Mouse (Mus musculus): Measurements from ENCODE around the gene Mast3.

Gene Mast3

DNA sequence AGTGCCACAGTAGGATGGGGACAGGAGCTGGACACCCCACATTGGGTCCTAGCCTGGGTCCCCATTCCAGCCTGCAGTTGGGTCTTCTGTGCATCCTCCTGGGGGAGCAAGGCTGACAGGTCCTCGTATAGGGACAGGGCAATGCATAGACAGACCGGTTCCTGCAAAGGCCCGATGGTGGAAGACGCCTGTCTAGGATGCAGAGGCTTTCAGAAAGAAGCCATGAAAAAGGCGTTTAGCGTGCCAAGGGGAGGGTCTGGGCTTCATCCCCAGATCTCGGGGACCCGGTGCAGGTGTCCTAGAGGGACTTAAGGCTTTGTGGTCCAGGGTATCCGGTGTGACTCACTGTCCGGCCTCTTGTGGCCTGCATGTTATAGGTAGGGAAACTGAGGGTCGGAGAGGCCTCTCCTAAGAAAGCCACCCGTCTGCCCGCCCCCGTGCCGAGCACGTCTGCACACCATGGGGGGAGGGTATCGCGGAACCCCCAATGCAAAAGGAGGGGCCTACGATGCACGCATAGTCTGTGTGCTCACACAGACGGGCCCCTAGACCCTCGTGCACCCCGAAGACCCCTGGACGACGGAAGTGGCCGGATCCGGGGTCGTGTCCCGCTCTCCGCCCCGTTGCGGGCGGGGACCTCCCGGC, 28.9 kb downstream of the Mast3 start:
- peak; percentile 50 for DNase-seq (ENCODE audit: low spot score)

DNA sequence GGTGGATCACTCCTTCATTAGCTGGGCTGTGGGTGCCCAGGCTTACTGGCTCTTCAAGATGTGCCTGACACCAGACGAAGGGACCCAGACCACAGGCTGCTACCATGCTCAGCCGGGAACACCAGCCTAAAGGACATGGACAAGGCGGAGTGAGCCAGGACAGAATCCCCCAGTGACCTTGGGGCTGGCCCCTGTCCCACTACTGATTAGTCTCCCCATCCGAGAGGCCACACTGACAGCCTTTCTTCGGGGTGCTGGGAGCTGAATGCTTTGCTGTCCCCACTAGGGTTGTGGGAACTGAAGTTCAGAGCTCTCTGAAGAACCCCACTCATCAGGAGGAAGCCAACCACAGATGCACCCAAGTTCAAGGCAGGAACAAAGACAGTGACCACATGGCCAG, 29.6 kb downstream of the Mast3 start:
- peak; percentile 34 for DNase-seq (ENCODE audit: low spot score)

GRCm38 (mm10) chr8:70774740-70775139, 30.1 kb downstream of the Mast3 start:
- peak; percentile 70 for DNase-seq (ENCODE audit: low spot score)

- DNase-seq (ENCODE audit: low spot score) = peak; percentile 97
These were observed 31.0 kb downstream of the Mast3 start for GRCm38 (mm10) chr8:70773833-70774232.

- peak; percentile 88 for DNase-seq (ENCODE audit: low spot score)
These were observed 31.4 kb downstream of the Mast3 start for GRCm38 (mm10) chr8:70773410-70773809.

GRCm38 (mm10) chr8:70772890-70773289, 32.0 kb downstream of the Mast3 start:
- peak; percentile 85 for DNase-seq (ENCODE audit: low spot score)

GRCm38 (mm10) chr8:70772075-70772474, 32.8 kb downstream of the Mast3 start:
- no peak for DNase-seq (ENCODE audit: low spot score)

DNA sequence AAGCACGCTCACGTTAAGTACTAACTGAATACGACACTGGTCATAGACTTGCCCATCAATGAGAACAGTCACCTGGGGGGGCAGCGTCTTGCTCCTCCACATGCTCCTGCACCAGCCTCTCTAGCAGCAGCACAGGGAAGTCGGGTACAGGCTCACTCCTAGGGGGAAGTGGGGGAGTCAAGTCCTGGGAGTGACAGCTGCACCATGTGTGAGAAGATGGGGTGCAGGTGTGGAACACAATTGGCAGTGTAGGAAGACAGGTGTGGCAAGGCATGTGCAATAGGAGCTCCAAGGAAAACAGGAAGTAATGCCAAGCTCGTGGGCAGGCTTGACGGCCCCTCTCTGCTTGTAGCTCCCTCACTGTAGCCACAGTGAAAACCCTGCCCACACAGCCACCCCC, 33.6 kb downstream of the Mast3 start:
- no peak for DNase-seq (ENCODE audit: low spot score)

DNA sequence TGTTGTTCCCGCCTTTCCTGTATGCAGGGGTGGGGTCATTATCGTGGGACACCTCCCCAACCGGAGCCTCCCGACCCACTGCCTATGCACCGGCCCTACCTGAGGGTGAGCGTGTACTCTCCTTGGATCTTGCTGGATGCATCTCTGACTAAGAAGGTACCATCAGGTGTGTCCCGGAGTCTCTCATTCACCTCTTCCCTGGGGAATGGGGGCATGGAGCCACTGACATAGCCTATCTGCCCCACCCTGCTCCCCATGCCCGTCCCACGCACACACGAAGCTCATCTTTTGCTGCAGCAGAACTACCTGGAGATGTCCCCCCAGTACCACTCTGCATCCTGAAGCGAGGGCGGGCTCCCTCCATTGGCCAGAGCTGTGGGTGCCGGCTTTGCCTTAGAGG, 34.1 kb downstream of the Mast3 start:
- no peak for DNase-seq (ENCODE audit: low spot score)

- no peak for DNase-seq (ENCODE audit: low spot score)
These were observed 35.0 kb downstream of the Mast3 start for GRCm38 (mm10) chr8:70769858-70770257.

GRCm38 (mm10) chr8:70769359-70769758, 35.5 kb downstream of the Mast3 start:
- DNase-seq (ENCODE audit: low spot score) = peak; percentile 98

DNA sequence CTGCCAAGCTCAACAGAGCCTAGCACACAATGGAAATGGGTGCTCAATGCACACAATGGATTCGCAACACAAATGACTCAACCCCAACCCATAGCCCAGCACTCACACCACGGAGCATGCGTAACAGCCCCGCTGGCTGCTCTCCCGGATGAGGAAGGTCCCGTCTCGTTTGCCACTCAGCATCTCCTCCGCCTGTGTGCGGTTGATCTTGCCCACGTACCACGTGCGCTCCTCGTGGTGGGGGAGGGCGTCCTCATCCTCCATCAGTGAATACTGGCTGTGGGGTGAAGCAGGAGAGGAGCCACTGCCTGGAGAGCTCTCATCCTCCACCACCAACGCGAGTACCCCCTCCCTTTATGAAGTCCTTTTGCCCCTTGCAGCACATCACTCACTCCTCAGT, 35.9 kb downstream of the Mast3 start:
- DNase-seq (ENCODE audit: low spot score) = no peak

DNA sequence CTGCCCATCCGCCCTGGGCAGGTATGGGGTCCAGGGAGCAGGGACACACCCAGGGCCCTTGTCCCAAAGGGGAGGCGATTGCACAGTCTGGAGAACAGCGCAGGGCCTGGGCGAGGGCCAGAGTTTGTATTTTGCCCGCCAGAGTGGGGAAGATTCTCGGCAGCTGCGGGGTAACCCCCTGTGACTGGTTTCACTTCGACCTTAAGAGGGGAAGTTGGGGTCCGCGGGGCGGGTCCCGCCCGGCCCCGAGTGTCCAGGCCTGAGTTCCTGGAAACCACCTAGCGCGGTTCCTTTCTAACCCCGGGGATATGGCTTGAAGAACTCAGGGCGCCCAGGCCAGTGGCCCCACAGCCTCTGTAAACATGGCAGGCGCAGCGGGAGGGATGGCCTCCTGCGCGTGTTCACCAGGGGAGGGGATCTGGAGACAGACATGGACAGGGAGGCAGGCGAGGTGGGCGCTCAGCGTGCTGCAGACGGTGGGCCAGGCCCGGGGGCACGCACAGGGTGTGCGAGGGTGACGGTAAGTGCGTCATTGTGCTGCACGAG, 36.5 kb downstream of the Mast3 start:
- no peak for DNase-seq (ENCODE audit: low spot score)

- DNase-seq (ENCODE audit: low spot score) = no peak
These were observed 37.4 kb downstream of the Mast3 start for GRCm38 (mm10) chr8:70767503-70767902.

- peak; percentile 97 for DNase-seq (ENCODE audit: low spot score)
These were observed 38.0 kb downstream of the Mast3 start for GRCm38 (mm10) chr8:70766571-70767440.

DNA sequence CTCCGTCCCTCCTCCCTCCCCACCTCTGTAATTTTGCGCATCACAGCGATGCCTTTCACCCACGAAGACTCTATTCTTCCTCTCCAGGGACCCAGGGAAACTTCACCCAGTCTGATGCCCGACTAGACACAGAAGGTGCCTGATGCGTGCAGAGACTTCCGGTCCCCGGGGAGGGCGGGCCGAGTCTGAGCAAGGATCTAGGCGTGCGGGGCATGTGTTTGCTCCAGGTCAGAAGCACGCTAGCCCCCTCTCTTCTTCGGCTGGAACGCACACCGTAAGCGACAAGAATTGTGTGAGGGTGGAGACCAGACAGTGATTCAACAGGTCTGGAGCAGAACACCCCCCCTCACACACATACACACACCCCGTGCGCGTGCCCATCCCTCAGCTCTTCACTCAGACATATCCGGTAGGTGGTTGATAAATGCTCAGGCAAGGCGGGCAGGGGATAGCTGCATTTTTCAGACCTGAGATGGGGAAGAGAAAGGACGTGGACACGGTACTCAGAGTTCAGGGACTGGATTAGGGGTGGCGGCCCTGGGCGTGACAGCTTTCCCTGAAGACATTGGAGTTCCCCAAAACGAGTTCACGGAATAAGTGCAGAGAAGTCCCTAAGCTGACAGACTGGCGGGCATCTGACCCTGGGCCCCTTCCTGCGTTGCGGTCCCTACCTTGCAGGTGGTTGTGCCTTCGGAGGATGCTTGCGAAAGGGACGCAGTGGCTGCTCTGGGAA, 38.9 kb downstream of the Mast3 start:
- DNase-seq (ENCODE audit: low spot score) = peak; percentile 77

DNA sequence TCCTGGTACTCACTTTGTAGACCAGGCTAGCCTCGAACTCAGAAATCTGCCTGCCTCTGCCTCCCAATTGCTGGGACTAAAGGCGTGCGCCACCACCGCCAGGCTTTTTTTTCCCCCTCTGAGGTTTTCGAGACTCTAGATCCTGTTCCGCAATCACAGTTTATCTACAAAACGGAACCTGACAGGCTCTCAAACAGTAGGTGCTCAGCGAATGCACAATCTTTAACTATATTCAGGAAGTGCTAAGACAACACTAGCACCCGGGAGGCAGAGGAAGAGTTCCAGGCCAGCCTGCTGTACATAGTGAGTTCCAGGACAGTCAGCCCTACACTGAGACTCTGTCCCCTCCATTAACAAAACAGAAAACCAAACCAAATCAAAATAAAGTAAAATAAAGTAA, 39.5 kb downstream of the Mast3 start:
- no peak for DNase-seq (ENCODE audit: low spot score)

DNA sequence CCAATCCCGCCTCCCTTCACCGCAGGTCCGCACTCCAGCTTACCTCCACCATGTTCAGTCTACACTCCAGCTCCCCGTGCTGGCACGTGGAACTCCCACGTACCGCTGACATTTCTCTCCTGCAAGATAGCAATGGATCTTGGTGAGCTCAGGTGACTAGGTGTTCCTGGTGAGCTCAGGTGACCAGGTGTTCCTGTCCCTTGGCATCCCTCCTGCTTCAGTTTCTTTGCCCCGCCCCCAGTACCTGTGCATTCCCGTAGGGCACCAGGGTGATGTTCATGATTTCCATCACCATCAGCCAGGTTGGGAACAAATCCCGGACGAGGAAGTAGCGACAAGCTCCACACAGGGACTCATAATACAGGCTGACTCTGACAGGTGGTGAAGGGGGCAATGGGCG, 40.2 kb downstream of the Mast3 start:
- no peak for DNase-seq (ENCODE audit: low spot score)

GRCm38 (mm10) chr8:70764026-70764425, 40.8 kb downstream of the Mast3 start:
- peak; percentile 59 for DNase-seq (ENCODE audit: low spot score)

- DNase-seq (ENCODE audit: low spot score) = peak; percentile 75
These were observed 41.5 kb downstream of the Mast3 start for GRCm38 (mm10) chr8:70763354-70763753.

- DNase-seq (ENCODE audit: low spot score) = no peak
These were observed 42.7 kb downstream of the Mast3 start for GRCm38 (mm10) chr8:70762118-70762517.

- DNase-seq (ENCODE audit: low spot score) = peak; percentile 100
These were observed 44.0 kb downstream of the Mast3 start, which contains the start of gene Mpv17l2 for GRCm38 (mm10) chr8:70760775-70761406. Gene Mpv17l2, minus strand, starts transcription at chr8:70760946.
